Comparison of ENCODE assay signal across 21 mouse cellular contexts in the genomic region with DNA sequence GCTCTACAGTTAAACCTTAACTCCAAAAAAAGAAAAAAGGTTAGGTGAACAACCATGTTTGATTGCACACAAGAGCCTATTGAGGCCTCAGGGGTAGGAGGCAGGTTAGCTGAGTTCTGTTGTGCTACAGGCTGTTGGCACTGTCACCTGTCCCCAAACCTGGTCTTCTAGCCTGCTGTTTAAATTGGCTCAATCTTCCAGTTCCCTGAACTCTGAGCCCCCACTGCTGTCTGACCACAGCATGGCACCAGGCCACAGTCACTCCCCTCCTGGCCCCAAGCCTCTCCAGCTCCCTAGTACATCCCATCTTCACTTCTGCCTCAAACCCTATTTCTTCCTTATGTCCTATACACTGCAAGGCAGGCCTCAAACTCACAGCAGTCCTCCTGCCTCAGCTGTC. TPM values are rescaled to one million over a fixed set of nuclear protein-coding genes. Genes with fewer than 3 reads are reported as not detected.
"Had no signal": no experiment of that assay in that cellular context is flagged by ENCODE, and none has a peak within 500 bp of the region (broad histone marks: within the 10 kb centered on the region; RNA-seq: fewer than 3 reads in every experiment).

No protein-coding gene starts in this region.

- ATAC-seq: midbrain, embryonic 16.5 days had no signal

- H3K4me1 ChIP-seq: midbrain, embryonic 12.5 days; neural tube, embryonic 13.5 days; neural tube, embryonic 15.5 days had no signal

- H3K9me3 ChIP-seq: midbrain, embryonic 12.5 days; neural tube, embryonic 13.5 days; neural tube, embryonic 15.5 days had no signal

- H3K4me3 ChIP-seq: midbrain, embryonic 10.5 days; midbrain, embryonic 12.5 days; myocyte; neural tube, embryonic 13.5 days; neural tube, embryonic 15.5 days had no signal

- DNase-seq: lung, adult 18-20 months; lung, embryonic 14.5 days; lung, postnatal 10 days; lung, postnatal 4 days; midbrain, embryonic 14.5 days; retina, postnatal 1 day; right cerebral cortex, adult 18-20 months; right cerebral cortex, postnatal 25 days; right cerebral cortex, postnatal 4 days; spleen, adult 18-20 months; thymus, adult 18-20 months; thymus, postnatal 14 days; thymus, postnatal 36 days had no signal

- H3K27me3 ChIP-seq: midbrain, embryonic 12.5 days; neural tube, embryonic 13.5 days; neural tube, embryonic 15.5 days had no signal

- H3K9ac ChIP-seq: lung, embryonic 14.5 days; midbrain, embryonic 12.5 days; neural tube, embryonic 13.5 days; neural tube, embryonic 15.5 days had no signal

- H3K4me2 ChIP-seq: lung, embryonic 14.5 days; midbrain, embryonic 12.5 days; neural tube, embryonic 13.5 days; neural tube, embryonic 15.5 days had no signal

- H3K27ac ChIP-seq: midbrain, embryonic 10.5 days; midbrain, embryonic 12.5 days; neural tube, embryonic 13.5 days; neural tube, embryonic 15.5 days had no signal

RNA-seq across cellular contexts. Expression of a gene that starts 33.2 kb away (rescaled TPM):
- total RNA-seq: megakaryocyte, adult 5-6 weeks; megakaryocyte-erythroid progenitor cell, adult 5-6 weeks had no signal
